Mouse (Mus musculus) spleen, postnatal 10 days (tissue): Measurements from ENCODE around the gene Slc11a2.
A peak's percentile ranks its signal among the peaks of the same experiment; 100 is the strongest.
"Not testable (repeated sequence)": the region's sequence is repeated elsewhere in the genome, so short reads cannot be mapped to it uniquely, and the experiment has no call there.

Source experiments
- DNase-seq, 2 experiments: peaks; one replicate each; pipeline ENCODE4 v3.0.0; 2021 to 2022; ENCODE audit warnings: low spot score in 2 of 2

Slc11a2 gene

DNA sequence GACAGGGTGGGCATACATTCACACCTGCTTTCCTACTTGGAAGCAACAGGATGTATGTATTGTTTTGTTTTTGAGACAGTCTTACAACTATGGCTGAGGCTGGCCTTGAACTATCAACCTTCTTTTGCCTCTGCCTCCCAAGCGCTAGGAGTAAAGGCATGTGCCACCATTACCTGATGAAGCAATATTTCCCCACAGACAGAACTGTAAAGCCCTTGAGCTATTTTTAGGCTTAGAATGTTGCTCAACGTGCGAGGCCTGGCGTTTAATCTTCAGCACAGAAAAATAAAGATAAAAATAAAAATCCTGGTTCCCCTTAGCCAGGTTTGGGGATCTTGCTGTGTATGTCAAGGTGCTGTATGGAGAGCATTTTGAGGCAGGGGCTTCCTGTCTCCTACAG is 11.2 kb upstream of the Slc11a2 start:
- no peak for DNase-seq

DNA sequence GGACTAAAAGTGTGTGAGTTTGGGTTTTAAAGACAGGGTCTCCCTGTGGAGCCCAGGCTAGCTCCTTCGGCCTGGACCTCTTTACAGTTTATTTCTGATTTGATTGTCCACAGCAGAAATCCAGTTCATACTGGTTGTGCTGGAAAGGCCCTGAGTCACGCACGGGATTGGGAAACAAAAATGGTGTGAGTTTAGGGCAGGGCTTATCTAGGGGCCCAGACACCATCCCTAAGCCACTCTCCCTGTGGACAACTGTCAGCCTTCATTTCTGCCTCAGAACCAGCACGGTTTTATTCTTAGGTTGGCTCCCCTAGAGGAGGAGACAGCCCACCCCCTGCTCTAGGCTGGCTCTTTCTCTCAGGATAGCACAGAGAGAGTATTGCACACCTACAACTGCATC is 8.4 kb upstream of the Slc11a2 start:
- no peak for DNase-seq

DNA sequence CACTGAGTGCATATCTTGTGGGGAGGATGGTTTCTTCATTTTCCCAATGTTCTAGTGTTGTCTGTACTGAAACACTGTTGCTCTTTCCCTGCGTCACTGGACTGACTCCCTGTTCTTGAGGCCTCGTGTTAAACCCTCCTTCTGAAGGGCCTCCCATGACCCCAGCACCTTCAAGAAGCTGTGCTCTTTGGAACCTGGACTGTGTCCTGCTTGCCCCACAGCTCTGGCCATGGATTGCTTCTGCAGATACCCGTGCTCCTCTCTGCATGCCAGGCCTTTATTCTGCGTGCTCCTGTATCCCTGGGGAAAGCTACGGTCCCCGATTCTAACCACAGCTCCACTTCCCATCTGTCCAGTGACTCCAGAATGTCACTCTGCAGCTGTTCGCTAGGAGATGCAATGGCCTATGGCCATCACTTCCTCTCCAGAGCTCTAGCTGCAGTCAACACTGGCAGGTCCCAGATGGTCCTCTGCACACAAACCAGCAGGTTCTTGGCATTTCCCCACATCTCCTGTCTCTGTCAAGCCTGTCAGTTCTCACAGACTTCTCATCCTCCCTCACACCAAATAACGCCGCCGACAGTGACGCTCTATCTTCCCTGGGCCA is 5.2 kb upstream of the Slc11a2 start:
- DNase-seq: no peak

DNA sequence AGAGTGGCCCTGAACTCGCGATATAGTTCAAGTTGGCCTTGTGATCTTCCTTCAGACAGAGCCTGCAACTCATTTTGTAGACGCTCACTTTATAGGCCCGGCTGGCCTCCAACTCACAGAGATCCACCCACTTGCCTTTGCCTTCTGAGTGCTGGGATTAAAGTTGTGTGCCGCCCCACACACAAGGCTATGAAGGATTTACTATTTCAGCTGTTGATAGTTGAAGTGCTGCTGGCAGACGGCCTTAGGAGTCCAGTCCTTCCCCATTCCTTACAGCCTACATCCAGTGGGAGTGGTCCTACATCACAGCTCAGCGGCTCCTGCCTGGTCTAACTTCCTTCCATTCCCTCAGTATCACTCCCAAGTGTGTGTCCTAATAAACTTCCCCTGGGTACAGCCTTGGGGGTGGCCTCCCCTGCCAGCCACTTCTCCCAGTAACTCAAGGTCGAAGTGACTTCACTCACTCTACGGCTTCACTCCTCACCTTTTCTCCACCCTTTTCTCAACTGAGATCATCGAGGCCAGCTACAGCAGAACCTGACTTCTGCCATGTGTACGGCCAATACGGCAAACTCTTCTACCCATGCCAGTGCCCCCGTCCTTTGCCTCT is 3.5 kb upstream of the Slc11a2 start:
- DNase-seq: no peak

DNA sequence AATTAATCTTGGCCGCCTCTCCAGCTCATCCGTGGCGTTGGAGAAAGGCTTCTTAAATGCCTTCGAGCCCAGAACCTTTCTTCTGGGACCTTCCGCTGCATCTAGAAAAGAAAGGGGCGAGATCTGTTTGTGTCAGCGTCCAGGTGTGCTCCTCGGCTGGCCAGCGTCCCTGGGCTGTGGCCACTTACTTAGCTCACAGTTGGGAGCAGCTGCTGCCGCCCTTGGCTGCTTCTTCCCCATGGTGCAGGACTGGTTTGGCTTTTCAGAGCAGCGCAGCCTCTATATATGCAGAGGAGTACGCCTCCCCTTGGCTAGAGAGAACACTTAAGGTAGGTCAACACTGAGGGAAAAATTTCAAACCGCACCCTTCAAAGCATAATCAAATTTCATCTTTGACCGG is 956 bp downstream of the Slc11a2 start:
- peak; percentile 45 to 53 for DNase-seq

DNA sequence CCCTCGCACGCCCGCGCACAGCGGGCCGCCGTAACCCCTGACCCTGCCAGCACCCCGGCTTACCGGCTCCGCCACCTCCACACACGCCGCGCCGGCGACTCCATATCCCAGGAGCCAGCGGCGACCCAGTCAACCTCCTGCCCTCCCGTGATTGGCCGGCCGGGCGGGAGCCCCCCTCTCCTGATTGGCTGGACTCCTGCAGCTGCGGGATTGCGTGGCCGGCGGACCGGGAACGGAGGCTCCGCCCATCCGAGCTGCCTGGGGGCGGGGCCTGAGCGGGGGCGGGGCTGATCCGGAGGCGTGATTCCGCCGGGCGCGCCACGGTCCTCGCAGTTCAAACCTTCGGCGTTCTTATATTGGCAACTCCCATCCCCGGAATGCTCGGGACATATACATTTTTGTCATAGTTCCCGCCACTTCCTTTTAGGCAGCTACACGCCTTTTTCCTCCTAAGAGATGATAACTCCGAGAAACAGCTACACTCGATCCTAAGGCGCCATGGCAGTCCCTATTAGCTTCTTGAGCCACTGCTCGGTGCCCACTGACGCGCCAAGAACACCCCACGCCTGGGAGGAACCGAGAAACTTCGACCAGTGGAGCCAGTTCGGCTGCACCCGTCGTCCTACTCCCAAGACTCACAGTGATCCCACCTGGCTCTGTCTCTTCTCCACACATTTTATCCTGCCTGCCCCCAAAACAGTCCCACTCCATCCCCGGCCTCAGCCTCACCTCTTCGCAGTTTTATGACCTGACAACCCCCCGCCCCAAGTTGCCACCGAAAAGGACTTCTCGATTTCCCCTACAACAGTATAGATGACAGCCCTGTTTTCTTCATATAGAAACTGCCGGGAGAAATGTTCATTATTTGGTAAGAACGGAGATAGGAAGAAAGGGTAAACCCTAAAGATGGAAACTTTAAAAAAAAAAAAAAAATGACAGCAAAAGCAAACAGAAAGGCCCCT is 1.7 kb downstream of the Slc11a2 start:
- peak; percentile 96 to 97 for DNase-seq

DNA sequence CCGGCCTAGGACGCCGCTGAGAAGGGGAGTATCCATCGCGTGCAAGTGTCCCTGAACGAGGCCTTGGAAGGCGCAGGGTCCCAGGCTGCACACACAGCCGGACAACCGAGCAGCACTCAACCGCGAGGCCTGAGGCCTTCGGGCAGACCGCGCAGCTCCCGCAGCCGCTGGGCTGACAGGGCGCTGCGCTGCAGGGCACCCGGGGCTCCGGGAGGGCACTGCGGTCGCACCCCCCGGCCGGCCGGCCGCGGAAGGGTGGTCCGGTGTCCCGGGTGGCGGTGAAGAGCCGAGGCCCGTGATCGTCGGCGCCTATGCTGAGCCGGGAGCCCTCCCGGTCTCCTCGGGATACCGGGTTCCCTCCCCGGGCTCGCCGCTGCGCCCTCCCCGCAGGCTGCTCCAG is 2.4 kb downstream of the Slc11a2 start:
- peak in 1 of 2 experiments; percentile 55 for DNase-seq

DNA sequence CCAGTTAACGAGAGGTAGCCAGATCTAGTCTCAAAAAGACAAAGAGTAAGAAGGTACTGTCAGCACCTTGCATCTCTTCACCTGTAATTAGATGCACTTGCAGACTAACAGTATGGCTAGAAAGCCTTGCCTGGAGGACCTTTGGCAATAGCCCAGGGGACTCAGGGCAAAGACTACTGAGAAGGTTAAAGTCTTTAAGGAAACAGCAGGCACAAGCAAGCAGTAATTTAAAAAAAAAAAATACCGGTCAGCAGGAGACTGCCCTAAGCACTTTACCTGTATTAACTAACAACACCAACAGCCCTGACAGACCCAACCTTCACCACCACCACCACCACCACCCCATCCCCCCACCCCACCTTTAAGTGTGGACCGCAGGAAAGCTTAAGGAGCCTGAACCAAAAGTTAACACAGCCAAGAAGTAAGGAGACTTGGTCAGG is 3.1 kb downstream of the Slc11a2 start, which contains the start of gene Gm5475:
Gm5475 (plus strand) TSS at position 390 of the 440 bp plus-strand sequence.
- not testable (repeated sequence) for DNase-seq

DNA sequence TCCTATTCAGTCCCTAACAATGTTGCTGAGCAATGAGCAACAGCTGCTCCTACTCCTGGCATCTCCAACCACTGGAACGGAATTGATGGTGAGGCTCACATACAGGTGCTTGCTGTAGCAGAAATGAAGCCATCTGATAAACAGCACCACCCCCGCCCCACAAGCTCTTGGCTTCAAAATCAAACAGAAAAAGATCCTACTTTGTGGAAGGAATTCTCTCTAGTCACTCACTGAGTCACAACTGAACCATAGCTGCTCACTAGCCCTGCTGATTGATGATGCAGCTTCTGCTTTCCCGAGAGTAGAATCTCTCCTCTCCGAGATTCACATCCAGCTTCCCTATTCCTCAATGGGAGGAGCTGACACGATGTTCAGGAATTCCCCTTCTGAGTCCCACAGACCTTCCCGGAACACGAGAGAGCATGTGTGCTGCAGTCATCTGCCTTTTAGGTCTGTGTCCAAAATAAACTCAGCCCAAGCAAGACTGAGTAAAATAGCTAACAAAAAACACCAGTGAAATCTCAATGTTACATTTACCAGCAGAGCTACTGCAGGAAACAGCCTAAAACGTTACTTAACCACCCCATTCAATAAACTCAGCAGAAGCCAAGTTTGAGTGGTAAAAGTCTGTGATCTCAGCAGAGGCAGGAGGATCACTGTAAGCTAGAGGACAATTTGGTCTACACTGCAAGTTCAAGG is 3.7 kb downstream of the Slc11a2 start:
- peak; percentile 24 to 46 for DNase-seq

DNA sequence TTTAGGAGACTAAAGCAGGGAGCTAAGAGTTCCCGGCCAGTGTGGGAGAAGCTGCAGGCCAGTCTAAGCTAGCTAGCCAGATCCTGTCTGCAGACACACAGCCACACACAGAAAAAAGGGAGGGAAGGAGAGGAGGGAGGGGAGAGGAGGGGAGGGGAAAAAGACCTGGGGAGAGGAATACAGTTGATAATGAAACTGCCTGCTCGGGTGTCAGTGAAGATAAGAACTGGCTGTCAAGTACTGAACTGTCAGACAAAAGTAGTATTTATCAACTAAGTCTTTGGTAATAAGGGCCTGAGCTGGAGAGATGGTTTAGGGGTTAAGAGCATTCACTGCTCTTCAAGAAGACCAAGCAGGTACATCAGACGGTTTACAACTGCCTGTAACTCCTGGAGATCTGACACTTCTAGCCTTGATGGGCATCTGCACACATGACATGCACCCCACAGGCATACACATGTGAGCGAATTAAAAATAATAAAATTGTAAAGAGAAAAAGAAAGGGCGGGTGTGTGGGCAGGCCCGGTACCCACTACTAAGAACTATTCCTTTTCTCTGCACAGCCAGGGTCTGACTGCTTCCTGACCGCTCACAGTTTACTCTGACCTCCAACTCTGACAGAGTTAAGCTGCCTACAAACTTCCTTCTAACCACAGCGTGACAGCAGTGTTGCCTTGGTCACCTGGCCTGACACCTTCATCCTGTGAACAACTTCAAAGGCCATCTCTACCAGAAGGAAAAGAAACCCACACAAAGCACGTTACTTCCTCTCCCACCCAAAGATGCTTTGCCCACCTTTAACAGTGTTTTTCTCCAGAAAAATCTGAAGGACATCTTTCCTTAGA is 4.7 kb downstream of the Slc11a2 start:
- peak; percentile 36 to 42 for DNase-seq

DNA sequence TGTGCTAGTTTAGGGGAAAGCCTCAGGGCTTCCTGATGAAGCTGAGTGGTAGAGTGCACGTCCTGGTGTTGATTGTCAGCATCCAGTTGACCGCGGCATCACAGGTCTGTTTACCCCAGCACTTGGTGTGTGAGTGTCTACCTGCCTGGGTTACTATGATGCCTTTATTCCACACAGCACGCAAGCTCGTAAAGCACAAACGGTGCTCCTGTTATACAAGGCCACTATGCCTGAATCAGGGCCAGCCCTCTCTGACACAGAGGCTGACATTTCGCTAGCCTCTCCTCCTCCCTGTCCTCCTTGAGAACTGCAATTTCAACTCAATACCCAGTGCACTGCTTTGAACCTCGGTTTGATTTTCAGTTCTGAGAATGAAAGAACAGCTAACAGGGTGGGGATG is 5.6 kb downstream of the Slc11a2 start:
- peak in 1 of 2 experiments; percentile 20 for DNase-seq

DNA sequence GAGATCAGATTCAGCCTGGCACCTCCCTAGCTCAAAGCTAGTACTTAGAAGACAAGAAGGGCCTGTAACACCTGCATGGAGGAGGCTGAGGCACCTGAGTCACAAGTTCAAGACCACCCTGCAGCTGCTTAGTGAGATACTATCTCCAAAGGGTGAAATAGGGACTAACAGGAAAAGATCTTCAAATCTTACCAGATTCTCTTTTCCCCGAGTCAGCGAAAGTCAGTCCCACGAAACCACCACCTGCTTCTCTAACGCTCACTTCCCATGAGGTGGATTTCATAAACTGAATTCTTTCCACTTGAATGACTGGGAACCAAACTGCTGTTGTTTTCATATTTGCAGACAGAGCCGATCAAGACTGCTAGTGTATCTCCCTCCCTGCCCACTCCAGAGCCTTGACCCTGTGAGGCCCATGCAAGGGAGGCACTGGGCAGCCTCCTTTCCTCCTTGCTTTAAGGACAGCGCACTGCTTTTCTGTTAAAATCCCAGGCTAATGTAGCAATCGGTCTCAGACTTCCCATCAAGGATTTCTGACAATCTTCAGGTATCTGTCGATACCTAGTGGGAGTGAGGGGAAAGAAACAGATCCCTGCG is 6.9 kb downstream of the Slc11a2 start:
- DNase-seq: no peak

DNA sequence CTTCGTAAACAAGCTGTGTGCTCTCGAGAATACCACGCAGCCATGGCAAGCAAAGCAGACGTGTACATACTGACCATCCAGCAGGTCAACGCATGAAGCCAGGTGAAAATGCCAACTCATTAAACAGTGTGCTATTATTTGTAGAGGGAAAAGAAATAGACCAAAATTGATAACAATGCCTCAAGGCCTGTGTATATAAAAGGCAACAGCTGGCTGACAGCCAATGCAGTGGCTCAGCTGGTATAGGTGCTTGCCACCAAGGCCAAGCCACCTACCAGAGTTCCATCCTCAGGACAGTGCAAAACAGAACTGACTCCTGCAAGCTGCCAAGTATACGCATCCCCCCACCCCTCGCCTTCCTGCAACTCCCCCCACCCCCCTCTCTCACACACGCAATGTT is 9.2 kb downstream of the Slc11a2 start:
- no peak for DNase-seq

DNA sequence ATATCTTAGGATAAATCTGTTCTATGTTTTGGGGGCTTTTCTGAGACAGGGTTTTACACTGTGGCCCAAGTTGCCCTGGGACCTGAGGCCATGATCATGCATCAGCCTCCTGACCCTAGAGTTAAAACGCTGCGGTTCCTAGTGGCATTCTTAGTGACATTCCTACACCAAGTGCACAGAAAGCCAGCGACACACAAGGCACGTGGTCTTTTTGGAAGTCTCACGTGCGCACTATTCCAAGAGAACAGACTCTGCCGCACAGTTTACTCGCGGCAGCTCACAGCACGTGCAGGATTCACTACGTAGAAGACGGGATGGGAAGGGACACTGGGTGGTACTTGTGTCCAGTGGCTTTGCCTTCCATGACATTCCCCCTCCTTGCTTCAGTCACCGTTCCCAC is 9.9 kb downstream of the Slc11a2 start:
- no peak for DNase-seq

DNA sequence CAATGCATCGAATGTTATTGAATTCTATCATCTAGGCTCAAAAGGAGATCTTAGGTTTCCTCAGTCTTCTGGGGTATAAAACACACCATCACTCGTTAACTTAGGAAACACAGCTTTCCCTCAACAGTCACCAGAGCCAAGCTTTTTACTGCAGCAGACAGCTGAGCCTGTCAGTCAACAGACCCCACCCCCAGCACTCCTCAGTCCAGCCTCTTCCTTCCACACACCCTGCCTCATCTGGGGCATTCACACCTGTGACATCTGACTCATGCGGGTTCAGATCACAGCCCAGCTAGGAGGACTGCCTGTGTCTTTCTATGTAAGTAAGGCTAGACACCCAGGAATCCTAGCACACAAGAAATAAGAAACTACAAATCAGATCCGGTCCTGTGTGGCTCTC is 10.9 kb downstream of the Slc11a2 start:
- DNase-seq: no peak

DNA sequence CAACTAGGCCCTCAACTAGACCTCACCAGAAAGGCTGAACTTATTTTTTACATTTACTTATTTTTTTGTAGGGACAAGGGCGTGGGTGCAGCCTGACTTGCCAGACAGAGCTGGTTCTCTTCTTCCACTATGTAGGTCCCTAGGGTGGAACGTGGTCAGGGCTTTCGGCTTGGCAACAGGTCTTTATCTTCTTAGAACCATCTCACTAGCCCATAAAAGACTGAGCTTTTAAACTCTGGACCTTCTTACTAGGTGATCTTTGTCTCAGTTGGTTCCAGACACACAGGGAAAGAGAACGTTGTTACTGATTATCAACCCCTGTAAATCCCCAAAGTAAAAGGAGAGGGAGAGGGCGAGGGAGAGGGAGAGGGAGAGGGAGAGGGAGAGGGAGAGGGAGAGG is 11.6 kb downstream of the Slc11a2 start:
- DNase-seq: no peak

DNA sequence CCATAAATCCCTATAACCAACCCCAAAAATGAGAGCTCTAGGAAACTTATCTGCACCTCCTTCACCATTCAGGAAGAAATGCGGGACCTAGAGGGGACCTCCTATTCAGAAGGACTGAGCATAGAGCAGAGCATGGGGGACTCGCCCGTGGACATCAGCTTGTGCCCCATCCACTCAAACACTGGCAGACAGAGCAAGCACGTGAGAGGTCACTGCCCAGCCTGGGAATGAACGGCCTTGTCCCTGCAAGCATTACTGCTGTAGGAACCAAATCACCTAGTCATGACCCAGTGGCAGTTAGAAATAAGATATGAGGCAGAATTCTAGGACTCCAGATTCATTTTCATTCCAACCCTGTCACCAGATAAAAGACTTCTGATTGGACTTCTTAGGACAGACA is 13.1 kb downstream of the Slc11a2 start:
- DNase-seq: no peak

DNA sequence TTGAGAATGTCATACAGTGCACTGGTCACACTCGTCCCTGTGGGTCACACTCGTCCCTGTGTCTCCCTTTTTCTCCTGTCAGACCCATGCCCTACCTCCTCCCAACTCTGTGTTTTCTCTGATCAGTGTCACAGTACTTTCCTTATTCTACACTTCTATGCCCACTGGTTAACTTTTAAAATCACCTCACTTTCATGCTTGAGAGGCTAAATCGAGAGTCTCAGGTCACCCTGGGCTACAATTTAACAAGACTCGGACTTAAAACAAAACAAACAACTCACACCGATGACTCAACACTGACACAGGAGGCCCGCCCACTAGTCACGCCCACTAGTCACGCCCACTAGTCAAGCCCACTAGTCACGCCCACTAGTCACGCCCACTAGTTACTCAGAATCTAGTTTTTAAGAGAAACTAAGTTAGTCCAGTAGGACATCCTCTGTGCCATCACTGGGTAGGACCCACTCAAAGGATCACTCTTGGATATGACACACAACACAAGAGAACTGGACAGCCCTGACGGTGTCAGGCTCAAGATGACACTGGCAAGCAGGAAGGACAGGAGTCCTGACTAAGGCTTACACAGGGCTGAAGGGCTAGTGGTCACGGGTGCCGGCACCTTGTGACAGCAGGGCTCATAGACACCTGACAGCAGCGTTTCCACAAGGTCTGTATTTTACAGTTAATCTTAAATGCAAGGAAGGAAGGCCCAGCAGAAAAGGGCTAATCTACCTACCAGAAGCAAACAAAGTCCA is 13.8 kb downstream of the Slc11a2 start:
- DNase-seq: peak; percentile 72 to 89

DNA sequence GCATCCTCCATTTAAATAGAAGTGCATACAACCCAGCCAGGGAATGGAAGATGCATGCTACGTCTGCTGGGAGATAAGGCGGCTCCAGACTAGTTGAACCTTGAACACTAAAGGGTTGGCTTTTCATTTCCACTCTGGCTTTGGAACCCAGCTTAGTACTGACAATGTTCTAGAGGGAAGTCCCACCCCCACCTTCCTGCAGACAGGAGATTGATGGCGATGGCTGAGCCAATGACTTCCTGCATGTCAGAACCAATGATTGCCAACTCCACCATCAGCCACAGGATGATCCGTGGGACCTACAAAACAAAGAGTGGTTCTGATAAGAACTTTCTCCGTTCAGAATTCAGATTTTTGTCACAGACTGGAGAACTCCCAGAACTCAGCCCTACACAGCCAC is 18.8 kb downstream of the Slc11a2 start:
- DNase-seq: no peak
